Mouse (Mus musculus): ENCODE results near the gene Svs5. TPM values are rescaled to one million over a fixed set of nuclear protein-coding genes. Genes with fewer than 3 reads are reported as not detected.

Gene Svs5
- polyA plus RNA-seq, 1 experiment from 2014 or later = not detected

Small RNAs within 50 kb of the gene (microRNA-seq; reads per million reads assigned to microRNA genes)
- not detected for gene Mir7678

Other genes starting within 250 kb of the Svs5 start
- gene Kcns1, start 161.6 kb upstream of the Svs5 start, polyA plus RNA-seq (2016; fragmentation: Nextera tagmentation; extraction: Ambion mirVana) = not detected in 2 replicates
- not detected in 2 replicates for gene Wfdc5, start 150.0 kb upstream of the Svs5 start, polyA plus RNA-seq (2016; fragmentation: Nextera tagmentation; extraction: Ambion mirVana)
- gene Wfdc12, start 142.1 kb upstream of the Svs5 start, polyA plus RNA-seq (2016; fragmentation: Nextera tagmentation; extraction: Ambion mirVana) = not detected in 2 replicates
- not detected in 2 replicates for gene Wfdc15a, start 132.6 kb upstream of the Svs5 start, polyA plus RNA-seq (2016; fragmentation: Nextera tagmentation; extraction: Ambion mirVana)
- gene Wfdc15b, start 111.1 kb upstream of the Svs5 start, polyA plus RNA-seq (2016; fragmentation: Nextera tagmentation; extraction: Ambion mirVana) = not detected in 2 replicates
- gene Svs2, start 94.3 kb upstream of the Svs5 start, polyA plus RNA-seq (2016; fragmentation: Nextera tagmentation; extraction: Ambion mirVana) = not detected in 2 replicates
- gene Svs3b, start 76.1 kb upstream of the Svs5 start, polyA plus RNA-seq (2016; fragmentation: Nextera tagmentation; extraction: Ambion mirVana) = not detected in 2 replicates
- gene Svs4, start 54.3 kb upstream of the Svs5 start, polyA plus RNA-seq (2016; fragmentation: Nextera tagmentation; extraction: Ambion mirVana) = not detected in 2 replicates
- gene Svs3a, start 43.5 kb upstream of the Svs5 start, polyA plus RNA-seq (2016; fragmentation: Nextera tagmentation; extraction: Ambion mirVana) = not detected in 2 replicates
- gene Svs6, start 16.0 kb upstream of the Svs5 start, polyA plus RNA-seq (2016; fragmentation: Nextera tagmentation; extraction: Ambion mirVana) = not detected in 2 replicates
- gene Slpi, start 56.4 kb downstream of the Svs5 start, polyA plus RNA-seq (2016; fragmentation: Nextera tagmentation; extraction: Ambion mirVana) = 0.46 TPM in 1 of 2 replicates, not detected in the other
- not detected in 2 replicates for gene Rbpjl, start 70.4 kb downstream of the Svs5 start, polyA plus RNA-seq (2016; fragmentation: Nextera tagmentation; extraction: Ambion mirVana)
- 0.23 and 0.85 TPM in 2 replicates for gene Matn4, start 72.4 kb downstream of the Svs5 start, polyA plus RNA-seq (2016; fragmentation: Nextera tagmentation; extraction: Ambion mirVana)
- gene Sdc4, start 111.1 kb downstream of the Svs5 start, polyA plus RNA-seq (2016; fragmentation: Nextera tagmentation; extraction: Ambion mirVana) = 25.5 and 26.0 TPM in 2 replicates
- gene Sys1, start 124.2 kb downstream of the Svs5 start, polyA plus RNA-seq (2016; fragmentation: Nextera tagmentation; extraction: Ambion mirVana) = 52.5 and 53.1 TPM in 2 replicates
- 3.1 and 3.2 TPM in 2 replicates for gene Gm20458, start 128.2 kb downstream of the Svs5 start, polyA plus RNA-seq (2016; fragmentation: Nextera tagmentation; extraction: Ambion mirVana)
- not detected in 2 replicates for gene Trp53tg5, start 141.0 kb downstream of the Svs5 start, polyA plus RNA-seq (2016; fragmentation: Nextera tagmentation; extraction: Ambion mirVana)
- gene Dbndd2, start 153.4 kb downstream of the Svs5 start, polyA plus RNA-seq (2016; fragmentation: Nextera tagmentation; extraction: Ambion mirVana) = 1.8 TPM in 2 replicates
- 34.8 and 38.1 TPM in 2 replicates for gene Pigt, start 164.8 kb downstream of the Svs5 start, polyA plus RNA-seq (2016; fragmentation: Nextera tagmentation; extraction: Ambion mirVana)
- 59.8 and 62.7 TPM in 2 replicates for gene Wfdc2, start 229.7 kb downstream of the Svs5 start, polyA plus RNA-seq (2016; fragmentation: Nextera tagmentation; extraction: Ambion mirVana)
- not detected in 2 replicates for gene Spint3, start 240.7 kb downstream of the Svs5 start, polyA plus RNA-seq (2016; fragmentation: Nextera tagmentation; extraction: Ambion mirVana)

Measured in embryonic facial prominence, embryonic 10.5 days (tissue).